Mouse (Mus musculus) intestine, embryonic 15.5 days (tissue): ENCODE data around the gene Zic5. TPM values are rescaled to one million over a fixed set of nuclear protein-coding genes. Genes with fewer than 3 reads are reported as not detected.

ENCODE experiments used
- ATAC-seq: fragments of 200-750 bp; cut with Nextera tagmentation; 2 replicates; pipeline ENCODE4 v1.8.0; 2017; ENCODE audit warnings: moderate TSS enrichment, moderate library complexity
- H3K27ac ChIP-seq: fragments of 300-500 bp; sonication (generic); 2 replicates; pipeline ENCODE4 v1.5.1; 2015; ENCODE audit warnings: mild to moderate bottlenecking, inconsistent platforms
- H3K27me3 ChIP-seq: fragments of 300-500 bp; sonication (generic); replicated peaks from 2 replicates; pipeline ENCODE4 v1.6.1; 2015; ENCODE audit warnings: inconsistent platforms
- H3K36me3 ChIP-seq: fragments of 300-500 bp; sonication (generic); 2 replicates; pipeline ENCODE4 v1.6.1; 2015; ENCODE audit warnings: inconsistent platforms
- H3K4me1 ChIP-seq: fragments of 300-500 bp; sonication (generic); replicated peaks from 2 replicates; pipeline ENCODE4 v1.6.1; 2015; ENCODE audit warnings: inconsistent platforms
- H3K4me2 ChIP-seq: fragments of 300-500 bp; sonication (generic); replicated peaks from 2 replicates; pipeline ENCODE4 v1.6.1; 2015; ENCODE audit warnings: mild to moderate bottlenecking, inconsistent platforms
- H3K4me3 ChIP-seq: fragments of 300-500 bp; sonication (generic); replicated peaks from 2 replicates; pipeline ENCODE4 v1.5.1; 2015; ENCODE audit warnings: inconsistent platforms
- H3K9ac ChIP-seq: fragments of 300-500 bp; sonication (generic); 2 replicates; pipeline ENCODE4 v1.6.1; 2015; ENCODE audit warnings: inconsistent platforms
- H3K9me3 ChIP-seq: fragments of 300-500 bp; sonication (generic); 2 replicates; pipeline ENCODE4 v1.6.1; 2016; ENCODE audit warnings: inconsistent platforms
- WGBS: fragments of 180-500 bp; shearing (Covaris S2); methylation state at CpG from one replicate; pipeline ENCODE4 v1.1.7; 2015; 5-methylcytosine and 5-hydroxymethylcytosine counted together
- polyA plus RNA-seq: library from polyadenylated mRNA; unstranded; fragments of >200 nt; fragmentation: Nextera tagmentation; extraction: Ambion mirVana; gene quantifications from 2 replicates; pipeline ENCODE4 v1.2.1, GENCODE M21; 2015

Gene Zic5
- polyA plus RNA-seq, 1 experiment from 2014 or later, result not detected

- Histone ChIP-seq H3K27ac (no peak overlapping the region), H3K9me3 (no peaks in the 10 kb centered on the region), H3K4me2 (no peak overlapping the region), H3K4me1 (peaks cover 25% of the 10 kb centered on the region), H3K27me3 (peaks cover 92% of the 10 kb centered on the region), H3K4me3 (no peak overlapping the region), H3K36me3 (no peaks in the 10 kb centered on the region), H3K9ac (no peak overlapping the region)
- WGBS, result 1% methylated on average over 20 of the region's 20 CpGs
- no peak for ATAC-seq
These were observed 11.8 kb upstream of the Zic5 start for GRCm38 (mm10) chr14:122477261-122477671.

GRCm38 (mm10) chr14:122476822-122477215, 11.3 kb upstream of the Zic5 start:
- H3K4me3 ChIP-seq, result no peak overlapping the region
- H3K4me1 ChIP-seq, result peaks cover 25% of the 10 kb centered on the region
- ATAC-seq, result no peak
- no peaks in the 10 kb centered on the region for H3K36me3 ChIP-seq
- H3K27ac ChIP-seq, result no peak overlapping the region
- no peaks in the 10 kb centered on the region for H3K9me3 ChIP-seq
- H3K9ac ChIP-seq, result no peak overlapping the region
- H3K4me2 ChIP-seq, result no peak overlapping the region
- 2% methylated on average over 18 of the region's 18 CpGs for WGBS
- peaks cover 90% of the 10 kb centered on the region for H3K27me3 ChIP-seq

GRCm38 (mm10) chr14:122476041-122476821, 10.8 kb upstream of the Zic5 start:
- Histone ChIP-seq H3K4me2 (peak overlapping the region; percentile 75), H3K27ac (no peak overlapping the region), H3K27me3 (peaks cover 90% of the 10 kb centered on the region), H3K36me3 (no peaks in the 10 kb centered on the region), H3K9ac (no peak overlapping the region), H3K4me3 (peak overlapping the region; percentile 32), H3K4me1 (peaks cover 25% of the 10 kb centered on the region), H3K9me3 (no peaks in the 10 kb centered on the region)
- WGBS, result 1% methylated on average over 62 of the region's 62 CpGs
- peak; percentile 29; the same call in 1 of the 2 replicates for ATAC-seq

- H3K9ac ChIP-seq, result no peak overlapping the region
- ATAC-seq, result peak; percentile 13; the same call in 1 of the 2 replicates
- H3K27ac ChIP-seq, result no peak overlapping the region
- H3K4me3 ChIP-seq, result peak overlapping the region; percentile 32
- peaks cover 25% of the 10 kb centered on the region for H3K4me1 ChIP-seq
- no peaks in the 10 kb centered on the region for H3K36me3 ChIP-seq
- no peaks in the 10 kb centered on the region for H3K9me3 ChIP-seq
- H3K4me2 ChIP-seq, result peak overlapping the region; percentile 75
- peaks cover 90% of the 10 kb centered on the region for H3K27me3 ChIP-seq
- WGBS, result under 1% methylated on average over 63 of the region's 65 CpGs
These were observed 10.1 kb upstream of the Zic5 start for GRCm38 (mm10) chr14:122475557-122476040.

- Histone ChIP-seq H3K4me1 (peaks cover 25% of the 10 kb centered on the region), H3K9ac (no peak within 1 kb of the TSS), H3K4me2 (peak within 1 kb of the TSS; percentile 75), H3K27me3 (peaks cover 87% of the 10 kb centered on the region), H3K27ac (no peak within 1 kb of the TSS), H3K36me3 (no peaks in the 10 kb centered on the region), H3K4me3 (peak within 1 kb of the TSS; percentile 32), H3K9me3 (no peaks in the 10 kb centered on the region)
- peak; percentile 63 for ATAC-seq
- WGBS, result under 1% methylated on average over 60 of the region's 73 CpGs
These were observed 9.5 kb upstream of the Zic5 start, which contains the start of gene Zic2 for GRCm38 (mm10) chr14:122474891-122475556. Zic2 (plus strand) TSS chr14:122475435.

- H3K9ac ChIP-seq, result no peak overlapping the region
- WGBS, result under 1% methylated on average over 56 of the region's 57 CpGs
- H3K4me3 ChIP-seq, result peak overlapping the region; percentile 32
- peaks cover 25% of the 10 kb centered on the region for H3K4me1 ChIP-seq
- H3K9me3 ChIP-seq, result no peaks in the 10 kb centered on the region
- peak overlapping the region; percentile 75 for H3K4me2 ChIP-seq
- H3K36me3 ChIP-seq, result no peaks in the 10 kb centered on the region
- ATAC-seq, result peak; percentile 54
- H3K27ac ChIP-seq, result no peak overlapping the region
- H3K27me3 ChIP-seq, result peaks cover 90% of the 10 kb centered on the region
These were observed 8.8 kb upstream of the Zic5 start for GRCm38 (mm10) chr14:122474041-122474890.

GRCm38 (mm10) chr14:122473211-122473751, 7.8 kb upstream of the Zic5 start:
- Histone ChIP-seq H3K4me2 (no peak overlapping the region), H3K4me1 (peaks cover 25% of the 10 kb centered on the region), H3K4me3 (no peak overlapping the region), H3K27ac (no peak overlapping the region), H3K9me3 (no peaks in the 10 kb centered on the region), H3K9ac (no peak overlapping the region), H3K27me3 (peaks cover 92% of the 10 kb centered on the region), H3K36me3 (no peaks in the 10 kb centered on the region)
- WGBS, result 2% methylated on average over 17 of the region's 17 CpGs
- no peak for ATAC-seq

GRCm38 (mm10) chr14:122472647-122473046, 7.2 kb upstream of the Zic5 start:
- H3K4me2 ChIP-seq, result no peak overlapping the region
- no peaks in the 10 kb centered on the region for H3K9me3 ChIP-seq
- no peak overlapping the region for H3K27ac ChIP-seq
- H3K27me3 ChIP-seq, result peaks cover 91% of the 10 kb centered on the region
- no peaks in the 10 kb centered on the region for H3K36me3 ChIP-seq
- 2% methylated on average over 5 of the region's 5 CpGs for WGBS
- H3K4me1 ChIP-seq, result peaks cover 25% of the 10 kb centered on the region
- H3K4me3 ChIP-seq, result no peak overlapping the region
- H3K9ac ChIP-seq, result no peak overlapping the region
- no peak for ATAC-seq

GRCm38 (mm10) chr14:122472161-122472560, 6.7 kb upstream of the Zic5 start:
- Histone ChIP-seq H3K36me3 (no peaks in the 10 kb centered on the region), H3K9ac (no peak overlapping the region), H3K4me2 (no peak overlapping the region), H3K27me3 (peaks cover 91% of the 10 kb centered on the region), H3K27ac (no peak overlapping the region), H3K4me1 (peaks cover 25% of the 10 kb centered on the region), H3K9me3 (no peaks in the 10 kb centered on the region), H3K4me3 (no peak overlapping the region)
- no peak for ATAC-seq
- under 1% methylated on average over 13 of the region's 13 CpGs for WGBS

- ATAC-seq, result no peak
- no peak overlapping the region for H3K9ac ChIP-seq
- peaks cover 25% of the 10 kb centered on the region for H3K4me1 ChIP-seq
- WGBS, result 10% methylated on average over 31 of the region's 31 CpGs
- no peak overlapping the region for H3K4me2 ChIP-seq
- no peaks in the 10 kb centered on the region for H3K9me3 ChIP-seq
- H3K27me3 ChIP-seq, result peaks cover 91% of the 10 kb centered on the region
- H3K4me3 ChIP-seq, result no peak overlapping the region
- H3K27ac ChIP-seq, result no peak overlapping the region
- H3K36me3 ChIP-seq, result no peaks in the 10 kb centered on the region
These were observed 6.1 kb upstream of the Zic5 start for GRCm38 (mm10) chr14:122471449-122472085.

GRCm38 (mm10) chr14:122468971-122469755, 3.7 kb upstream of the Zic5 start:
- H3K9ac ChIP-seq, result no peak overlapping the region
- no peaks in the 10 kb centered on the region for H3K36me3 ChIP-seq
- no peak for ATAC-seq
- no peak overlapping the region for H3K4me3 ChIP-seq
- no peak overlapping the region for H3K4me2 ChIP-seq
- no peak overlapping the region for H3K27ac ChIP-seq
- peaks cover 91% of the 10 kb centered on the region for H3K27me3 ChIP-seq
- peaks cover 19% of the 10 kb centered on the region for H3K4me1 ChIP-seq
- 2% methylated on average over 28 of the region's 28 CpGs for WGBS
- no peaks in the 10 kb centered on the region for H3K9me3 ChIP-seq
